Mouse (Mus musculus): ENCODE measurements around the gene Fbxo46. TPM values are rescaled to one million over a fixed set of nuclear protein-coding genes. Genes with fewer than 3 reads are reported as not detected.

Fbxo46 gene
- 1.5 TPM for polyA plus RNA-seq (2015; fragmentation: Illumina TruSeq; extraction: RNeasy Lipid Tissue Mini Kit (QIAGEN cat#74804); ENCODE audit: insufficient read depth, low read depth, low replicate concordance)

GRCm38 (mm10) chr7:19119631-19120429 lies at the start of gene Fbxo46:
Fbxo46 (plus strand) TSS chr7:19119859.

GRCm38 (mm10) chr7:19075723-19076585 lies 43.7 kb upstream of the Fbxo46 start, which contains the start of gene Dmwd:
Dmwd (plus strand) TSS chr7:19076227.

GRCm38 (mm10) chr7:19083701-19084100 lies 36.0 kb upstream of the Fbxo46 start, which contains the start of gene Dmpk:
Dmpk (plus strand) TSS chr7:19083849.

GRCm38 (mm10) chr7:19094471-19094825 lies 25.2 kb upstream of the Fbxo46 start, which contains the start of gene Six5:
Six5 (plus strand) TSS chr7:19094594.

GRCm38 (mm10) chr7:19118028-19118771 lies 1.5 kb upstream of the Fbxo46 start, which contains the start of gene Gm4969:
Gm4969 (minus strand) TSS chr7:19118368.

GRCm38 (mm10) chr7:19148875-19149541 lies 29.3 kb downstream of the Fbxo46 start, which contains the start of gene Qpctl:
Qpctl (minus strand) TSS chr7:19149291.

GRCm38 (mm10) chr7:19149626-19150025 lies 30.0 kb downstream of the Fbxo46 start, which contains the start of gene Snrpd2:
Snrpd2 (plus strand) TSS chr7:19149722.

GRCm38 (mm10) chr7:19165656-19166423 lies 46.2 kb downstream of the Fbxo46 start, which contains the start of gene Gipr:
Gipr (minus strand) TSS chr7:19166127.

GRCm38 (mm10) chr7:19175708-19176515 lies 56.3 kb downstream of the Fbxo46 start, which contains the start of gene Eml2:
Eml2 (plus strand) TSS chr7:19176421.

Other genes with a start within 250 kb of the Fbxo46 start
- not detected for gene Pglyrp1, start 248.5 kb upstream of the Fbxo46 start, polyA plus RNA-seq (2015; fragmentation: Illumina TruSeq; extraction: RNeasy Lipid Tissue Mini Kit (QIAGEN cat#74804); ENCODE audit: insufficient read depth, low read depth, low replicate concordance)
- 4.1 TPM for gene Ccdc61, start 209.4 kb upstream of the Fbxo46 start, polyA plus RNA-seq (2015; fragmentation: Illumina TruSeq; extraction: RNeasy Lipid Tissue Mini Kit (QIAGEN cat#74804); ENCODE audit: insufficient read depth, low read depth, low replicate concordance)
- gene Nova2, start 194.0 kb upstream of the Fbxo46 start, polyA plus RNA-seq (2015; fragmentation: Illumina TruSeq; extraction: RNeasy Lipid Tissue Mini Kit (QIAGEN cat#74804); ENCODE audit: insufficient read depth, low read depth, low replicate concordance) = 2.3 TPM
- not detected for gene Nanos2, start 132.5 kb upstream of the Fbxo46 start, polyA plus RNA-seq (2015; fragmentation: Illumina TruSeq; extraction: RNeasy Lipid Tissue Mini Kit (QIAGEN cat#74804); ENCODE audit: insufficient read depth, low read depth, low replicate concordance)
- gene Mypop, start 128.6 kb upstream of the Fbxo46 start, polyA plus RNA-seq (2015; fragmentation: Illumina TruSeq; extraction: RNeasy Lipid Tissue Mini Kit (QIAGEN cat#74804); ENCODE audit: insufficient read depth, low read depth, low replicate concordance) = 2.5 TPM
- gene Irf2bp1, start 115.8 kb upstream of the Fbxo46 start, polyA plus RNA-seq (2015; fragmentation: Illumina TruSeq; extraction: RNeasy Lipid Tissue Mini Kit (QIAGEN cat#74804); ENCODE audit: insufficient read depth, low read depth, low replicate concordance) = 5.9 TPM
- 5.9 TPM for gene Foxa3, start 96.3 kb upstream of the Fbxo46 start, polyA plus RNA-seq (2015; fragmentation: Illumina TruSeq; extraction: RNeasy Lipid Tissue Mini Kit (QIAGEN cat#74804); ENCODE audit: insufficient read depth, low read depth, low replicate concordance)
- gene Sympk, start 95.5 kb upstream of the Fbxo46 start, polyA plus RNA-seq (2015; fragmentation: Illumina TruSeq; extraction: RNeasy Lipid Tissue Mini Kit (QIAGEN cat#74804); ENCODE audit: insufficient read depth, low read depth, low replicate concordance) = 20.0 TPM
- not detected for gene Rsph6a, start 65.2 kb upstream of the Fbxo46 start, polyA plus RNA-seq (2015; fragmentation: Illumina TruSeq; extraction: RNeasy Lipid Tissue Mini Kit (QIAGEN cat#74804); ENCODE audit: insufficient read depth, low read depth, low replicate concordance)
- gene Dmwd, start 43.6 kb upstream of the Fbxo46 start, polyA plus RNA-seq (2015; fragmentation: Illumina TruSeq; extraction: RNeasy Lipid Tissue Mini Kit (QIAGEN cat#74804); ENCODE audit: insufficient read depth, low read depth, low replicate concordance) = 10.7 TPM
- gene Dmpk, start 36.0 kb upstream of the Fbxo46 start, polyA plus RNA-seq (2015; fragmentation: Illumina TruSeq; extraction: RNeasy Lipid Tissue Mini Kit (QIAGEN cat#74804); ENCODE audit: insufficient read depth, low read depth, low replicate concordance) = 15.3 TPM
- gene Six5, start 25.3 kb upstream of the Fbxo46 start, polyA plus RNA-seq (2015; fragmentation: Illumina TruSeq; extraction: RNeasy Lipid Tissue Mini Kit (QIAGEN cat#74804); ENCODE audit: insufficient read depth, low read depth, low replicate concordance) = 8.4 TPM
- not detected for gene Gm4969, start 1.5 kb upstream of the Fbxo46 start, polyA plus RNA-seq (2015; fragmentation: Illumina TruSeq; extraction: RNeasy Lipid Tissue Mini Kit (QIAGEN cat#74804); ENCODE audit: insufficient read depth, low read depth, low replicate concordance)
- 5.5 TPM for gene Qpctl, start 29.4 kb downstream of the Fbxo46 start, polyA plus RNA-seq (2015; fragmentation: Illumina TruSeq; extraction: RNeasy Lipid Tissue Mini Kit (QIAGEN cat#74804); ENCODE audit: insufficient read depth, low read depth, low replicate concordance)
- gene Snrpd2, start 29.9 kb downstream of the Fbxo46 start, polyA plus RNA-seq (2015; fragmentation: Illumina TruSeq; extraction: RNeasy Lipid Tissue Mini Kit (QIAGEN cat#74804); ENCODE audit: insufficient read depth, low read depth, low replicate concordance) = 17.7 TPM
- gene Gipr, start 46.3 kb downstream of the Fbxo46 start, polyA plus RNA-seq (2015; fragmentation: Illumina TruSeq; extraction: RNeasy Lipid Tissue Mini Kit (QIAGEN cat#74804); ENCODE audit: insufficient read depth, low read depth, low replicate concordance) = 6.9 TPM
- gene Eml2, start 56.6 kb downstream of the Fbxo46 start, polyA plus RNA-seq (2015; fragmentation: Illumina TruSeq; extraction: RNeasy Lipid Tissue Mini Kit (QIAGEN cat#74804); ENCODE audit: insufficient read depth, low read depth, low replicate concordance) = 6.4 TPM
- gene Gpr4, start 92.7 kb downstream of the Fbxo46 start, polyA plus RNA-seq (2015; fragmentation: Illumina TruSeq; extraction: RNeasy Lipid Tissue Mini Kit (QIAGEN cat#74804); ENCODE audit: insufficient read depth, low read depth, low replicate concordance) = 3.5 TPM
- 3.2 TPM for gene Opa3, start 108.5 kb downstream of the Fbxo46 start, polyA plus RNA-seq (2015; fragmentation: Illumina TruSeq; extraction: RNeasy Lipid Tissue Mini Kit (QIAGEN cat#74804); ENCODE audit: insufficient read depth, low read depth, low replicate concordance)
- gene Vasp, start 152.0 kb downstream of the Fbxo46 start, polyA plus RNA-seq (2015; fragmentation: Illumina TruSeq; extraction: RNeasy Lipid Tissue Mini Kit (QIAGEN cat#74804); ENCODE audit: insufficient read depth, low read depth, low replicate concordance) = 15.6 TPM
- not detected for gene Ppm1n, start 160.2 kb downstream of the Fbxo46 start, polyA plus RNA-seq (2015; fragmentation: Illumina TruSeq; extraction: RNeasy Lipid Tissue Mini Kit (QIAGEN cat#74804); ENCODE audit: insufficient read depth, low read depth, low replicate concordance)
- 0.98 TPM for gene Rtn2, start 162.8 kb downstream of the Fbxo46 start, polyA plus RNA-seq (2015; fragmentation: Illumina TruSeq; extraction: RNeasy Lipid Tissue Mini Kit (QIAGEN cat#74804); ENCODE audit: insufficient read depth, low read depth, low replicate concordance)
- 3.5 TPM for gene Fosb, start 190.2 kb downstream of the Fbxo46 start, polyA plus RNA-seq (2015; fragmentation: Illumina TruSeq; extraction: RNeasy Lipid Tissue Mini Kit (QIAGEN cat#74804); ENCODE audit: insufficient read depth, low read depth, low replicate concordance)
- 11.2 TPM for gene Ercc1, start 224.9 kb downstream of the Fbxo46 start, polyA plus RNA-seq (2015; fragmentation: Illumina TruSeq; extraction: RNeasy Lipid Tissue Mini Kit (QIAGEN cat#74804); ENCODE audit: insufficient read depth, low read depth, low replicate concordance)
- 2.5 TPM for gene Cd3eap, start 239.6 kb downstream of the Fbxo46 start, polyA plus RNA-seq (2015; fragmentation: Illumina TruSeq; extraction: RNeasy Lipid Tissue Mini Kit (QIAGEN cat#74804); ENCODE audit: insufficient read depth, low read depth, low replicate concordance)
- 2.4 TPM for gene Ppp1r13l, start 239.9 kb downstream of the Fbxo46 start, polyA plus RNA-seq (2015; fragmentation: Illumina TruSeq; extraction: RNeasy Lipid Tissue Mini Kit (QIAGEN cat#74804); ENCODE audit: insufficient read depth, low read depth, low replicate concordance)